Mouse (Mus musculus) thymus, adult 18-20 months (tissue): ENCODE measurements around the gene Slco2a1.

ENCODE experiments used
- DNase-seq, 2 experiments: peaks; one replicate each; pipeline ENCODE4 v3.0.0; 2022; ENCODE audit warnings: mixed read lengths in 2 of 2

Slco2a1 gene

DNA sequence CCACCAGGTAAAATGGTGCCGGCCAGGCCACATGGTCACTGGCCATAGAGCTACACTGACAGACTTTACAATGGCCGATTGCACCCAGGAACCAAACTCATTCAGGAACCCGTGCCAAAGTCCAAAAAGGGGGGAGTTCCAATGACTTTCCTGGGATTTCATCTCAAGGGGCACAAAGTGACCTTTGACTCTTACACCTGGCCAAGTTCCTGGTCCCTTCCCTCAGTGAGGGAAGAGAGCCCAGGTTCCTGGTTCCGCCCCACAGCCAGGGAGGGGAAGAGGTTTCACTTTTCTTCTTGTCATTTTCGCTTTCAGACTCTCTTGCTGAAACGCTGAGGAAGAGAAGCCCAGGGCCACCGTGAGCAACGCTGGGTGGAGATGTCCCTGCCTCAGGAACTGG, at the start of gene Slco2a1:
Gene Slco2a1 (plus strand): TSS at position 251 of the 400 bp plus-strand sequence.
- DNase-seq: no peak

DNA sequence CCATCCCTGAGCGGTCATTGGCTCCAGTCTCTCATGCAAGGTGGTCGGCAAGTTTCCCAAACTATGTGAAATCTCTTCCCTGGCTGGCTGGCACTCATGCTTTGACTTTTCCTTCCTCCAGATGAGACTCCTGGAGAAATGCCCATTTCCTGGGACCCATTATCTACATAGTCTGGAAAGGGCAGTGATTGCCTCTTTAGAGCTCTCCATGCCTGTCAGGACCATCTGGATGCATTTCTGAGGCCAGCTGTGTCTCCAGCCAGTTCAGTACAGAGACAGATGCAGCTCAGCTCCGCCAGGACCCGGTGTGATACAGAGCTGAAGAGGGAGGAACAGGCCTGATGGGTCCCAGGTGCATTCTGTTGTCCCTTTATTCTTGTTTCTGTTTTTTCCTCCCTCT, 46.3 kb upstream of the Slco2a1 start:
- no peak for DNase-seq

DNA sequence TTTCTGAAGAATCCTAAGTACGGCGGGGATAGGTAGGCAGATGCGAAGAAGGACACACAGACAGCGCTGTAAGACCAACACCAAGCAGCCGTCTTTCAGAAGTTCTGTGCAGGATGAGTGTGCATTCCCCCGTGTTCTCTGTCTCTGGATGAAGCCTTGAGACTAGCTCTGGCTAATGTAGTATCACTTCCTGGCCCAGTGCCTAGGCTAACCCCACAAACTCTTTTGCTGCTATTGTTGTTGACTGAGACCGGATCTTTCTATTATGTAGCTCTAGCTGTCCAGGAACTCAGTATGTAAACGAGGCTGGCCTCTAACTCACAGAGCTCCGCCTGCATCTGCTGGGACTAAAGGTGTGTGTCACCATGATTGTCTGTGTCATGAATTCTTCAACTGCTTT, 43.6 kb upstream of the Slco2a1 start:
- DNase-seq: no peak

DNA sequence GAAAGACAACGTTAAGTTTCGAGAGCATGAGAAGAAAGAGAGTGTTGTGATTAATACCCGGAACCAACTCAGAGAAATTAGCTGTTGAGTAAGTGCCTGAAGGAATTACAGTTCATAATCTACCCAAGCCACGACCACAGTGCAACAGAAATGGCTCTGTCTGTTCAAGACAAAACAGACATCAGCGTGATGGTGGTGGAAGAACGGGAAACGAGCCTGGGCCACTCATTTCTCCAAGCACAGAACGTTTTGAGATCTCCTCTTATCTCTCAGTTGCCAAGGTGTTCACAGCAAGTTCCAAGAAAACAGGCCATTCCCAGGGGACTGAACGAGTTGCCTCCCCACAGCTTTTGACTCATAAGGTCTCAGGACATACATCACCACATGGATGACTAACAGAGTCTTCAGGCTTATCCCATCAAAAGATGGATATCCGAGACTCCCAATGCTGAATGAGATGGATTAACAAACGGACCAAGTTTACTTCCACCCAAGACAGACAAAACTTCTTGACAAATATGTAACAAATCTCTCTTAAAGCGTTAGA, 42.0 kb upstream of the Slco2a1 start:
- DNase-seq: no peak

DNA sequence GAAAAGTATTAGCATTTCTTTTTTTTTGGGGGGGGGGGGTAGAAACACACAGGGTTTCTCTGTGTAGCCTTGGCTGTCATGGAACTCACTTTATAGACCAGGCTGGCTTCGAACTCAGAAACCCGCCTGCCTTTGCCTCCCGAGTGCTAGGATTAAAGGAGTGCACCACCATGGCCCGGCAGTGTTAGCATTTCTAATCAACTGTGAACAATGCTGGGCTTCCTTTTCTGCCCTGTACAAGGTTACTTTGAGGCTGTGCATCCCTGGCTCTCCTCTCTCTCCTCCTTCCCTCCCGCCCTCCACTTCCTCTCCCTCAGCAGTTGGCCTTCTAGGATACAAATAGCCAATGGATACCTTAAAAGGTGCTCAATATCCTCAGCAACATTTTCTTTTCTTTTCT, 39.8 kb upstream of the Slco2a1 start:
- DNase-seq: no peak

DNA sequence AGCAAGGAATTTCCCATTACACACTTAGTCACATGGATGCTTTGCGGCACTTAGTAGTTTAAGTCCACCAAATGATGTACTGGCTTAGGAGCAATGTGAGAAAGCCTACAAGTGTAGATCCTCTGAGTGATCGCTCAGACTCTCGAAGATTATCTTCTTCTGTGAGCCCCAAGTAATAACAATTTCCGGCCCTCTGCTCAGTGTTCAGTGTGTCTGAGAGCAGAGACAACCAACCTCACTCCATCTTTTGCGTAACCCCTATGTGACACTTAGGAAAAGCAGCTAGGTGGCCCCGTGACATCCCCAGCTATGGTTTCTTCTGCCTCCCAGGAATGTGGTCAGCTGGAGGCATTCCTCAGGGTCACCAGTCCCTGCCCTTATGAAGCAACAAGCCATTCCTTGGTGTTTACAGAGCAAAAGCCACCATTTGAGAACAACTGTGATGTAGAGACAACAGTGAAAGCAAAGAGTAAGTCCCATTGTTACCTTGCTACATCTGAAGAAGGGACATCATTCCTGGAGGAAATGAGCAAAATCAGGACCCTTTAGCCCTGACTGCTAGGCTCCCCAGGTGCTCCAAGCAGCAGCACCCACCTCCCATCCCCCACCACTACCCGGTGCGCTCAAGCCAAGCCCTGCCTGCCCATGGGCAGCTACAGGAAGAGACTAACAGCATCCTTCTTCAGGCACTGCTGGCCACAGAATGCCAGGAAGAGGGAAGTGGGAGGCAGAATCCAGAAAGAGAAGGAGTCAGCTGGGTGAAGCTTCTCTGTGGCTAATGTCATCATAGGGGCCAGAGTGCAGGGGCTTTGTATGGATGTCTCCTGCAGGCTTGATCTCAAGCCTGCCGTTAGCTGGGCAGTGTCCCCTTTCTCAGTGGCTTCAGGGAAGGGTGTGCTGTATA, 37.2 kb upstream of the Slco2a1 start:
- no peak for DNase-seq

DNA sequence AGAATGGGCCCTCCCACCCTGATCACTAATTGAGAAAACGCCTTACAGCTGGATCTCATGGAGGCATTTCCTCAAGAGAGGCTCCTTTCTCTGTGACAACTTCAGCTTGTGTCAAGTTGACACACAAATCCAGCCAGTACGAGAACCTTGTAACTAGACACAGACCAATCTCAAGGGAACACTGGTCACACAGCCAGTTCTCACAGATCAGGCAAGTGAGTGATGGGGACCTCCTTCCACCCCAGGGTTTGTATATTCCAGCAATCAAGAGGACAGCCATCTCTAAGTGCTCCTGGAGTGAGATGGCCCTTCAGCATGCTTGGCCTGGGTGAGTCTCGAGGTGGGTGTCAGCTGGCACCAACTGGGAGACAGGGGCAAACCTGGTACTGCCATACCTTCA, 32.6 kb upstream of the Slco2a1 start:
- DNase-seq: no peak

DNA sequence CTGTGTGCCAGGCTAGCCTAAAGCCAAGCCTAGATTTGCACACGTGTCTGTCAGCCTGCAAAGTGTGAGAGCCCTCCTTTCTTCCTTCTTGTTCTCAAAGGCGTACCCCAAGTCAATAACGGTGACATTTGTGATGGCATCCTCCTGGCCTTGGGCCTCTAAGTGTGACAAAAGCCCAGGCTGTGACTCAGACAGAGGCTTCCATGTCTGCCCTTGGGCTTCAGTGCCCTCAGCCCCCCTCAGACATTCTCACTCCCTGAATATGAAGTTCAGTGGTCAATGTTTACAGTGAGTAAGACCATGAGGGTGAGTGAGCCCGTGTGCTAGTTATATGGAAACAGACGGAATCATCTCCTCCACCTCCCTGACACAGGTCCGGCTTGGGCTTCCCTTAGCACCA, 29.8 kb upstream of the Slco2a1 start:
- no peak for DNase-seq

DNA sequence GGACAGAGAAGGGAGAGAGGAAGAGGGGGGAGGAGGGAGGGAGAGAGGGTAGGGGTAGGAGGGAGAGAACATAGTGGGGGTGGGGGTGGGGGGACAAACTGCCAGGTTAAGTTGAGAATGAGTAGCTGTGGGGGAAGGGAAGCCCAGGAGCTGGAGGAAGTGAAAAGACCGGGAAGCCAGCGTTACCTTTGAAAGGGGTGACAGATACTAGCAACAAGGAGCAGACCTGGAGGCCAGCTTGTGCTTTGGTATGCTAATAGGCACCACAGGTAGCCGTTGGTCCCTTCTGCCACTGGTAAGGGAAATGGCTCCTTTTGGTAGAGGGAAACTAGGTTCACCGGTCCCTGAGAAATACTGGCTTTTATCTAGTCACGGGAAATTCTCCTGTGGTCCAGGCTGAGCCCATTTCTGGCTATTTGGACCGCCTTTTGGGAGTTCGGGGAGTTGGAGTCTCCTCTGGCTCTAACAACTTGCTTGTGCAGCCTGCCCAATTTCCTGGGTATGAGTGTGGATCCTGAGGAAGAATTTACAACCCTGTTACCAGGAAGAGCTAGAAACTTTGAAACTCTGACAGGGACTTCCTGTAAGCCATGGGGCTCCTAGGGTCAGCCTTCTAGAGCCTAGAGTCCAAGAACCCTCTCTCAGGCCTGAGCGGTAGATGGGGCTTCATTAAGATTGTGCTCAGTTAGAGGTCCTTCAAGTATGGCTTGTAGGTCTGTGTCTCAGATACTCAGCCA, 27.0 kb upstream of the Slco2a1 start:
- DNase-seq: no peak

DNA sequence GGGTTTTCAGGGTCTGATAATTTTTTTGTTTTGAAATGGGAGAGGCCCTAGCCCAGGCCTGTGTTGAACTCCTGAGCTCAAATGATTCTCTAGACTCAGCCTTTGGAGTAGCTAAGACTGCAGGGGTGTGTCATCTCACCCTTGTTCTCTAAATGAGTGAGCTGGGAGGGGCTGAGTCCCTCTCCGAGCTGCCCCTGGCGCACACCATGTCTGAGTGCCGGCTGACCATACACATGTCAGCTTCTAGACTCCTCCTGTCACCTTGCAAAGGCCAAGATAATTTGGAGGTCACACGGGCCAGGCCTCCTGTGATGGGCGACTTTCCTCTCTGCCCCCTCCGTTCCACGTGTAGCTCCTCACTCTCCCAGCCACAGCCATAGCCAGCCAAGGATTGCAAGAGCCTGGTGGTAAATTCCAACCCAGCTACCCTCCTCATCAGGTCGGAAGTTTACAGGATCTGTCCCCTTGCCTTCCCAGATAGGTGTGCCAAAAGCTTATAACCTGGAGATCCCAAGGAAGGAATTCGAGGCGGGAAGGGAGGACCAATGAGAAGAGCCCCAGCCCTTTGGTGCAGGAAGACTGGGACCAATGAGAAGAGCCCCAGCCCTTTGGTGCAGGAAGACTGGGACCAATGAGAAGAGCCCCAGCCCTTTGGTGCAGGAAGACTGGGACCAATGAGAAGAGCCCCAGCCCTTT, 26.3 kb upstream of the Slco2a1 start:
- no peak for DNase-seq

DNA sequence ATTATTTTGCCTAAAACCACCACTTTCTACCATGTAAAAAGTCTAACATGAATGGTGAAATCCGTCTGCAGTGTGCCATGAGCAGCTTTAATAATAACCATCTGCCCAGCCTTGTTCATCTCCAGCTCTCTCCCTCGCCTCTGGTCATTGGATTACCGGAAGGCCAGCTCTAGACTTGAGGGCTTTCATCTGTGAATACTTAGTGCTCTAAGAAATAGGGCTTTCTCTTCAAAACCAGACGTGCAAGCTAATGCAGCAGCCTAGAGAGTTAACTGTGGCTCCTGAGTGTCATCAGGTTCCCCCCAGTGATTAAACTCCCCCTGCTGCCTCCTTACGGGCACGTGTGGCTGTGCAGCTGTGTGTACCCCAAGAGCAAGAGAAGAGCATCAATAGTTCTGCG, 25.2 kb upstream of the Slco2a1 start:
- no peak for DNase-seq

DNA sequence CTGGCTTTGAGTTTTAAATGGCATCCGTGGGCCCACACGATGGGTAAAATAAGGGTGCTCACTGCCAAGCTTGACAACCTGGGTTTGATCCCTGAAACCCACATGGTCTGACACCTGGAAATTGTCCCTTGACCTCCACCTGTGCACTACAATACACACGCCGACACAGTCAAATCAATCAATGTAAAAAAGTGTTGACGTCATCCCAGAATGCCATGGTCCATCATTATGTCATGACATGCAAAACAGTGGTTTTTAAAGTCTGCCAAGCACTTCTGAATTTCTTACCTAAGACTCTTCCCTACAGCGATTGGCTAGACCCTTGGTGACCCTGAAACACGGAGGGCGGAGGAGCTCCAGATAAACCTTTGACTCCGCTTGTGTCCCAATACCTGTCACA, 23.9 kb upstream of the Slco2a1 start:
- no peak for DNase-seq

DNA sequence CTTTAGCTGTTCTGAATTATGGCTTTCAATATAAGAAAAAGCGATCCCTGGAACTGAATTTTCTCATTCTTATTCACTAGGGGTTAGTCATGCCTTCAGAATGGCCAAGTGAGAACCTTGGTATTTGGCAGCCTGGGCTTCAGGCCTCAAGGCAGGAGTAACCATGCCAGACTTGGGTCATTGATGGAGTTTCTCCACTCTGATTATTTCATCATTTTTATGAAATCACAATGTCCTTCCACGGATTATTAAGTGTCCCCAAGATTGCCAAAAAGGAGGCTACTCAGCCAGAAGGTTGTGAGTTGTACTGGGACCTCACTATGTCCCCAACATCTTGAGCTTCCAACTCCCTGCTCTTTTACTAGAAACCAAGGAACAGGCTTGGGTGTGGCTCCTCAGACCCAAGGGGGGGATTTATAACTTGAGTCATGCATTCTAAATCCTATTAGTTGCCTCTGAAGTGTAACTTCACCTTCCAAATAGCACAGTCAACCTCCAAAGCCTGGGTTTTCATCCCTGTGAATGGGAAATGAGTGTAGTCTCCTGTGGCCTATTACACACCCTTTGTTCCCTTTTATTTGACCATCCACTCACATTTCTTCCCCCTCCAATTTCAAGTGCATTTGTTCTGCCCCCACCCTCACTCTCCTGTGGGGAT, 16.0 kb upstream of the Slco2a1 start:
- DNase-seq: no peak

DNA sequence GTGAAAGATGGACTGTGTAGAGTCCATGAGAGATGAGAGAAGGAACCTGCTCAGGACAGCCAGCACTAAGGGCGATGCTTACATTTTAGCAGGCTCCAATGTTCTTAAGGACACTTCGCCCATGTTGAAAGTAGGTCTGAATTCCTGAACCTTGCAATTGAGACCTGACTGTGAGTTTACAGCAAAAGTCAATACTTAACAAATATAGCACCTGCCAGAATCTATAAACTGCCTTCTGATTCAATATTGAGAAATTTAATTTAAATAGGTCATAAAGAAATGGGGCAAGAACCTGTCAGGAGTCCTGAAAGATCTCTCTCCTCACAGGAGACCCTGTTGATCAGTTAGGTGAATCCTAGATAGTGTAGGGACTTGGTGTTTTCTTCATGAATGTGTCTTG, 12.6 kb upstream of the Slco2a1 start:
- no peak for DNase-seq

DNA sequence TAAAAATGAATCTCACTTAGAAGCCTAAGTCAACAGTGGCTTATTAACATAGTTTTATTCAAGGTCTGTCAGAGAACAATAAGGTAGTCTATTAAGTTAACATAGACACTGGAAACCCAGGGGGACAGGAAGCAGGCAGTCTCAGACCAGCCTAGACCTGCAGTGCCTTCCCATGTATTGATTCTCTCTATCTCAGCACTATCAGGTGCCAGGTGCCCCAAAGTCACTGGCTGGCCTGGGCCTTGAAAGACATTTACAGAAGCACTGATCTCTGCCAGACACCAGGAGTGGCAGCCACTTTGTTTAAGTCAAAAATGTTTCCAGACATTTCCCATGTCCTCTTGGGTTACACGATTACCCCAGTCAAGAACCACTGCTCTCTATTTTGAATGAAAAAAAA, 11.4 kb upstream of the Slco2a1 start:
- no peak for DNase-seq

DNA sequence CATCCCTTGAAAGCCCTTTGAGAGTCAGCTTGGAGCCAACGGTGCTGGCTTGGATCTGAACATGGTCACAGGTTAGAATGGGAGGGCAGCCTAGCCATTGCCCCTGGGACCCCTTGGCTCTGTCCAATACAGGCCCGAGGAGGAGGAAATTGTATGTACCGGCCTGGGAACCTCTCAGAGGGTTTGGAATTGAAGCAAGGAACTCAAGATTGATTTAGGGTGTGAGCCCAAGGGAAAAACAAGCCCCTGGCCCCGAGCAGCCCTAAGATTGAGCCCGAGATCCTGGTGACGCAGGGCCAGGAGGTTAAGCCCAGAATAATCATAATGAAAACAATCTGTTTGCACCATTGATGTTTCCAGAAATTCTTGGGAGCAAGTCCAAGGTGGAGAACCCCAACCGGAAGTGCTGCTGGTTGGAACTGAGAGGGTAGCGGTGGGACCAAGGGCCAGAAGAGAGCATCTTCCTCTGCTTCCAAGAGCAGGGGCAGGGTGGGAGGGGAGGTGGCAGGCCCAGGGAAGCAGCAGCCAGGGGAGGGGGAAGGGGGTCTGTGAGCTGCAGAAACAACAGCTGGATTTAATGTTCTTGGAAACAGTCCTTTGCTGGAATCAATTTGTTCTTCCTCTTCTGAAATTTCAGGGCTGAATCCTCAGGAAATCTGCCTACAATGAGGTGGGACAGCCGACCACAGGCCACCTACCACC, 10.6 kb upstream of the Slco2a1 start:
- DNase-seq: no peak

DNA sequence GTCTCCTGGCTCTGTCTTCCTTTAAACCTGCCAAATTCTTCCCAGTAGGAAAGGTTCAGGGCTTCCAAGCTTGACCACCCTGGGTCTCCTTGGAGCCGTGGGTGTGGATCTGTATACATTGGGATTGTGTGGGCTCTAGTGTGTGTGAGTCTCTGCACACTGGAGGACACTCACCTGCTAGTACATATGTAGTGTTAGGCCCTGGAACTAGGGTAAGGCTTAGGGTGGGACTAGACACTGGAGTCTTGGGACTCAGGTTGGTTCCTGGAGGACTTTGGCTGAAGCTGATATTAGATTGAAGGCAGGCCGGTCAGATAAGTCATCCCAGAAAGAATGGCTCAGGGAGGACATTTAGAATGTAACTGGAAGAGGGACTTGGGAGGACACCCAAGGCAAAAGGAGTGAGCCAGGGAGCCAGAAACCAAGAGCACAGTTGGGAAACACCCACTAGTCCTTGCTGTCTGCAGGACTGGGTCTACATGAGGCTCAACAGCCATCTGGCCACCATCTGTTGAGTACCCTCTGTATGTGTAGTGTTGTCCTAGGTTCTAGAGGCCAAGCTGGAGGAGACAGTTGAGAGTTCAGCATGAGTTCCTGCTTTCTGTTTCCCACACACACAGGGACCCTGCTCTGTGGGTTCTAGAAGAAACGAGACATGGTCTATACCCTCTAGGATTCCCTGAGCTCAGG, 9.4 kb upstream of the Slco2a1 start:
- DNase-seq: no peak

DNA sequence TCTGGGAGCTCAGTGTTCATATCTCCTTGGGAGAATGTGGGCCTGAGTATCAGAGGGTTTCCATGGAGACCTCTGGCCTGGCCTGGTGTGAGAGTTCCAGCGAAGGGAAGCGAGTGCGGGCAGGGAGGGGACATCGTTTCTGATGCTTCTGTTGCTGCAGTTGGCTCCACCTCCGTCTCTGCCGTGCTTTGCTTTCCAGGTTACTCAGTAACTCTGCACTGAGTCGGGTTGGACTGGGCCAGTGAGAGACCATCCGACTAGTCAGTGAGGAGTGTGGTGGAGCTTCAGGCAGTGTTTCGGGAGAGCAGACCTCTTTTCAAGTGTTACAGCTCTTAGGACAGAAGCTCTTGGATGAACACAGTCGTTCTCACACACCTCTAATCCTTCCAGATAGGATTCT, 8.6 kb upstream of the Slco2a1 start:
- no peak for DNase-seq

DNA sequence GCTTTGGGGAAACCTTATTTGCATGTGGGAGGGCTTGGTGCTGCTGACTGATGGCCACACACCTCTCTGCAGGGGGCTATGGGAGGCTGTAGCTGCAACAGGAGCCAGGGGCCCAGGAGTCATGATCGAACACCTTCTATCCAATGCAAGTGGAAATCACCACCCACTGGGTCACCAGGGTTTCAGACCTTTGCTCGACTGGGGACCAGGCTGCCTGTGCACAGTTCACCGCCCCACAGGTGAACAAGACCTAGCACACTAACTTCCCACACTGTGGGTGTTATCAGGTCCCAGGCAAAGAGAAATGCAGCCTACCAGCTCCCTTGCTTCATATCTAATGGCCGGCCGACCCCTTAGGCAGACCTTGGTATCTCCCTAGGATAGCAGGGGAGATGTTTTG, 8.1 kb upstream of the Slco2a1 start:
- DNase-seq: no peak

DNA sequence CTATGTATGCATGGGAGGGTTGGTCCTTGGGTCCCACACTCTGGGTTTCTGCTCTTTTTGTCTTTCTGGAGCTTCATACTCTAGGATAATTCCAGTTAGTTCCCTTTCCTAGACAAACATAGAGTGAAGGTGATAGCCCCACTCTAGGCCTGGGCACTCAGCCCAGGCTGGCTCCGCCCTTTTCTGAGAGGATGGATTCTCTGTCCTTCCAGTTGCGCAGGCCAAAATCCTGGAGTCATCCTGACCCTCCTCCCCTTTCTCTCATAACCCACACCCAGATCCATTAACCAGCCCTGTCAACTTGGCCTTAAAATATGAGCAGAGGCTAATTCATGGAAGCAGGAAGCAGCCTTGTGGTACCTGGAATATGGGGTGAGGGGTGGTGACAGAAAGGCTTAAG, 6.7 kb upstream of the Slco2a1 start:
- DNase-seq: no peak

DNA sequence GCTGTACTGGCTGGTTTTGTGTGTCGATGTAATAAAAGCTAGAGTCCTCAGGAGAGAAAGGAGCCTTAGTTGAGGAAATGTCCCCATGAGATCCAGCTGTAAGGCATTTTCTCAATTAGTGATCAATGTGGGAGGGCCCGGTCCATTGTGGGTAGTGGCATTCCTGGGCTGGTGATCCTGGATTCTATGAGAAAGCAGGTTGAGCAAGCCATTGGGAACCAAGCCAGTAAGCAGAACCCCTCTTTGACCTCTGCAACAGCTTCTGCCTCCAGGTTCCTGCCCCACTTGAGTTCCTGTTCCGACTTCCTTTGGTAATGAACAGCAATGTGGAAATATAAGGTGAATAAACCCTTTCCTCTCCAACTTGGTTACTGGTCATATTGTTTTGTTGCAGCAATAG, 6.1 kb upstream of the Slco2a1 start:
- DNase-seq: no peak

DNA sequence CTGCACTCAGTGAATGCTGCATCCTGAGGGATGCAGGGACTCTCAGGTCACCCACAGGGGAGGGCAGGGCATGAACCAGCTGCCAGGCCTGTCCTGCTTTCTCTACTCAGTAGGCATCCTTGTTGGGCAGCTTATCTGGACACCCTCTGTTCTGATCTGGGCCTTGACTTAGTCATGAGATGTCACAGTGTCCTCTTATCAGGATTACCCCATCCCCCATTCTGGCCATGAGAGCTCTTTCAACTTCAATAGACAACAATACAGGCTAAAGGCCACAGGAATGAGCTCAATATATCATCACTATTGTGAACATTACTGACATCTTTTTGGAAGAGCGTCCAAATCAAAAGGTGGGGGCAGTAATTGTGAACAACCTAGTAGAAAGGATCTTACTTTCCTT, 3.4 kb upstream of the Slco2a1 start:
- no peak for DNase-seq
